Mouse (Mus musculus): ENCODE measurements around the gene A430033K04Rik. TPM values are rescaled to one million over a fixed set of nuclear protein-coding genes. Genes with fewer than 3 reads are reported as not detected.

A430033K04Rik gene
- polyA plus RNA-seq (2015; fragmentation: Nextera tagmentation; extraction: Ambion mirVana) = 6.4 and 8.1 TPM in 2 replicates

GRCm38 (mm10) chr5:138622645-138623477 is at the start of gene A430033K04Rik:
TSS of gene A430033K04Rik (plus strand) at chr5:138622859.
- WGBS = under 1% methylated on average over 30 of the region's 30 CpGs
- H3K27ac ChIP-seq = peak within 1 kb of the TSS; percentile 92
- no peaks in the 10 kb centered on the region for H3K27me3 ChIP-seq (ENCODE audit: insufficient read depth, low read length)
- H3K4me1 ChIP-seq (replicated peaks; ENCODE audit: insufficient read depth, low read length) = 0 out of 2 replicates have a peak, but pooled peaks cover 3% of the 10 kb centered on the region
- H3K9me3 ChIP-seq (replicated peaks; ENCODE audit: low read length) = no peaks in the 10 kb centered on the region
- ATAC-seq (replicated peaks; ENCODE audit: low FRiP score, low read depth) = peak; percentile 93
- H3K9ac ChIP-seq (ENCODE audit: low read depth, low read length) = peak within 1 kb of the TSS; percentile 89
- peak within 1 kb of the TSS; percentile 89 for H3K4me3 ChIP-seq (replicated peaks; ENCODE audit: low read depth, low read length)
- no peaks in the 10 kb centered on the region for H3K36me3 ChIP-seq (ENCODE audit: insufficient read depth, low read length)
- DNase-seq (ENCODE audit: low spot score) = peak; percentile 98
- peak within 1 kb of the TSS; percentile 86 for H3K4me2 ChIP-seq (ENCODE audit: low read length)
- no peak for TF ChIP-seq CTCF (IDR thresholded peaks at IDR 0.05; ENCODE audit: low read depth)

GRCm38 (mm10) chr5:138587396-138587795 is 35.3 kb upstream of the A430033K04Rik start:
- ATAC-seq (replicated peaks; ENCODE audit: low FRiP score, low read depth) = no peak
- H3K4me1 ChIP-seq (replicated peaks; ENCODE audit: insufficient read depth, low read length) = no peaks in the 10 kb centered on the region
- no peaks in the 10 kb centered on the region for H3K27me3 ChIP-seq (ENCODE audit: insufficient read depth, low read length)
- H3K36me3 ChIP-seq (ENCODE audit: insufficient read depth, low read length) = no peaks in the 10 kb centered on the region
- H3K27ac ChIP-seq = no peak overlapping the region
- DNase-seq (ENCODE audit: low spot score) = no peak
- no peaks in the 10 kb centered on the region for H3K9me3 ChIP-seq (replicated peaks; ENCODE audit: low read length)
- no peak overlapping the region for H3K4me3 ChIP-seq (replicated peaks; ENCODE audit: low read depth, low read length)
- no peak overlapping the region for H3K9ac ChIP-seq (ENCODE audit: low read depth, low read length)
- no peak for TF ChIP-seq CTCF (IDR thresholded peaks at IDR 0.05; ENCODE audit: low read depth)
- H3K4me2 ChIP-seq (ENCODE audit: low read length) = no peak overlapping the region
- WGBS = 79% methylated on average over 6 of the region's 6 CpGs

GRCm38 (mm10) chr5:138618353-138618752 is 4.3 kb upstream of the A430033K04Rik start:
- H3K4me2 ChIP-seq (ENCODE audit: low read length) = peak overlapping the region; percentile 55
- H3K27me3 ChIP-seq (ENCODE audit: insufficient read depth, low read length) = no peaks in the 10 kb centered on the region
- H3K27ac ChIP-seq = no peak overlapping the region
- peaks cover 22% of the 10 kb centered on the region for H3K9me3 ChIP-seq (replicated peaks; ENCODE audit: low read length)
- no peak for ATAC-seq (replicated peaks; ENCODE audit: low FRiP score, low read depth)
- peaks cover 37% of the 10 kb centered on the region for H3K36me3 ChIP-seq (ENCODE audit: insufficient read depth, low read length)
- no peak overlapping the region for H3K9ac ChIP-seq (ENCODE audit: low read depth, low read length)
- DNase-seq (ENCODE audit: low spot score) = no peak
- peak overlapping the region; percentile 92; the same call in 1 of the 2 replicates for H3K4me3 ChIP-seq (replicated peaks; ENCODE audit: low read depth, low read length)
- no peaks in the 10 kb centered on the region for H3K4me1 ChIP-seq (replicated peaks; ENCODE audit: insufficient read depth, low read length)
- 97% methylated on average over 1 of the region's 1 CpGs for WGBS
- peak; percentile 51; the same call in 1 of the 2 replicates for TF ChIP-seq CTCF (IDR thresholded peaks at IDR 0.05; ENCODE audit: low read depth)

- ATAC-seq (replicated peaks; ENCODE audit: low FRiP score, low read depth) (peak; percentile 97), DNase-seq (ENCODE audit: low spot score) (peak; percentile 97)
- H3K9me3 ChIP-seq (replicated peaks; ENCODE audit: low read length) = peaks cover 16% of the 10 kb centered on the region
- peak within 1 kb of the TSS; percentile 92 for H3K4me3 ChIP-seq (replicated peaks; ENCODE audit: low read depth, low read length)
- peak within 1 kb of the TSS; percentile 55 for H3K4me2 ChIP-seq (ENCODE audit: low read length)
- WGBS = under 1% methylated on average over 43 of the region's 43 CpGs
- H3K4me1 ChIP-seq (replicated peaks; ENCODE audit: insufficient read depth, low read length) = no peaks in the 10 kb centered on the region
- TF ChIP-seq CTCF (IDR thresholded peaks at IDR 0.05; ENCODE audit: low read depth) = peak; percentile 50
- peak within 1 kb of the TSS; percentile 97 for H3K9ac ChIP-seq (ENCODE audit: low read depth, low read length)
- H3K27me3 ChIP-seq (ENCODE audit: insufficient read depth, low read length) = no peaks in the 10 kb centered on the region
- peak within 1 kb of the TSS; percentile 99 for H3K27ac ChIP-seq
- peaks cover 28% of the 10 kb centered on the region for H3K36me3 ChIP-seq (ENCODE audit: insufficient read depth, low read length)
Observed at GRCm38 (mm10) chr5:138619211-138620128, 3.2 kb upstream of the A430033K04Rik start, which contains the start of gene Zfp68. TSS of gene Zfp68 (minus strand) at chr5:138619761.

GRCm38 (mm10) chr5:138620836-138621235 is 1.8 kb upstream of the A430033K04Rik start:
- 0 out of 2 replicates have a peak, but pooled peaks cover 2% of the 10 kb centered on the region for H3K4me1 ChIP-seq (replicated peaks; ENCODE audit: insufficient read depth, low read length)
- no peak for TF ChIP-seq CTCF (IDR thresholded peaks at IDR 0.05; ENCODE audit: low read depth)
- no peak overlapping the region for H3K4me3 ChIP-seq (replicated peaks; ENCODE audit: low read depth, low read length)
- H3K4me2 ChIP-seq (ENCODE audit: low read length) = no peak overlapping the region
- ATAC-seq (replicated peaks; ENCODE audit: low FRiP score, low read depth) (no peak), DNase-seq (ENCODE audit: low spot score) (no peak)
- H3K27ac ChIP-seq = no peak overlapping the region
- 76% methylated on average over 5 of the region's 5 CpGs for WGBS
- H3K36me3 ChIP-seq (ENCODE audit: insufficient read depth, low read length) = peaks cover 14% of the 10 kb centered on the region
- no peak overlapping the region for H3K9ac ChIP-seq (ENCODE audit: low read depth, low read length)
- no peaks in the 10 kb centered on the region for H3K27me3 ChIP-seq (ENCODE audit: insufficient read depth, low read length)
- peaks cover 12% of the 10 kb centered on the region for H3K9me3 ChIP-seq (replicated peaks; ENCODE audit: low read length)

- DNase-seq (ENCODE audit: low spot score) = no peak
- peak overlapping the region; percentile 89 for H3K4me3 ChIP-seq (replicated peaks; ENCODE audit: low read depth, low read length)
- H3K9me3 ChIP-seq (replicated peaks; ENCODE audit: low read length) = no peaks in the 10 kb centered on the region
- H3K27me3 ChIP-seq (ENCODE audit: insufficient read depth, low read length) = no peaks in the 10 kb centered on the region
- H3K9ac ChIP-seq (ENCODE audit: low read depth, low read length) = peak overlapping the region; percentile 89
- 0 out of 2 replicates have a peak, but pooled peaks cover 3% of the 10 kb centered on the region for H3K4me1 ChIP-seq (replicated peaks; ENCODE audit: insufficient read depth, low read length)
- H3K27ac ChIP-seq = no peak overlapping the region
- ATAC-seq (replicated peaks; ENCODE audit: low FRiP score, low read depth) = no peak
- 9% methylated on average over 3 of the region's 3 CpGs for WGBS
- H3K36me3 ChIP-seq (ENCODE audit: insufficient read depth, low read length) = no peaks in the 10 kb centered on the region
- peak overlapping the region; percentile 86 for H3K4me2 ChIP-seq (ENCODE audit: low read length)
- TF ChIP-seq CTCF (IDR thresholded peaks at IDR 0.05; ENCODE audit: low read depth) = no peak
Observed at GRCm38 (mm10) chr5:138623478-138623875, 818 bp downstream of the A430033K04Rik start.

All from kidney, postnatal 0 days (tissue).